Mouse (Mus musculus) liver, embryonic 16.5 days (tissue): ENCODE data around the gene Gm6592. TPM values are rescaled to one million over a fixed set of nuclear protein-coding genes. Genes with fewer than 3 reads are reported as not detected.
A peak's percentile ranks its signal among the peaks of the same experiment; 100 is the strongest.
"Not testable (repeated sequence)": the region's sequence is repeated elsewhere in the genome, so short reads cannot be mapped to it uniquely, and the experiment has no call there.

Source experiments
- ATAC-seq: fragments of 200-750 bp; cut with Nextera tagmentation; 2 replicates; pipeline ENCODE4 v1.8.0; 2017; ENCODE audit warnings: low read depth, mild to moderate bottlenecking, moderate number of reproducible peaks, moderate library complexity
- H3K27ac ChIP-seq: fragments of 300-500 bp; sonication (generic); 2 replicates; pipeline ENCODE4 v1.5.1; 2014; ENCODE audit warnings: mild to moderate bottlenecking, low read length
- H3K27me3 ChIP-seq: fragments of 300-500 bp; sonication (generic); 2 replicates; pipeline ENCODE4 v1.6.1; 2014; ENCODE audit warnings: low read depth, low read length, mixed read lengths; ENCODE audit not compliant: control insufficient read depth, insufficient read depth
- H3K36me3 ChIP-seq: fragments of 300-500 bp; sonication (generic); 2 replicates; pipeline ENCODE4 v1.6.1; 2014; ENCODE audit warnings: mild to moderate bottlenecking; ENCODE audit not compliant: control insufficient read depth, insufficient read depth
- H3K4me1 ChIP-seq: fragments of 300-500 bp; sonication (generic); 2 replicates; pipeline ENCODE4 v1.6.1; 2014; ENCODE audit warnings: low read depth, low read length, mixed read lengths; ENCODE audit not compliant: control insufficient read depth
- H3K4me2 ChIP-seq: fragments of 300-500 bp; sonication (generic); 2 replicates; pipeline ENCODE4 v1.6.1; 2014; ENCODE audit warnings: low read depth, low read length, mixed read lengths
- H3K4me3 ChIP-seq: fragments of 300-500 bp; sonication (generic); 2 replicates; pipeline ENCODE4 v1.5.1; 2014; ENCODE audit warnings: low read depth, mild to moderate bottlenecking, low read length
- H3K9ac ChIP-seq: fragments of 300-500 bp; sonication (generic); 2 replicates; pipeline ENCODE4 v1.6.1; 2014; ENCODE audit warnings: low read depth, low read length
- H3K9me3 ChIP-seq: fragments of 300-500 bp; sonication (generic); replicated peaks from 2 replicates; pipeline ENCODE4 v1.6.1; 2016; ENCODE audit warnings: low read length; ENCODE audit not compliant: control insufficient read depth
- WGBS: fragments of 180-500 bp; shearing (Covaris S2); extraction: QIAGEN DNeasy Blood & Tissue Kit; methylation state at CpG from one replicate; pipeline ENCODE4 v1.1.7; 2014; ENCODE audit not compliant: insufficient replicate concordance; 5-methylcytosine and 5-hydroxymethylcytosine counted together
- polyA plus RNA-seq: library from polyadenylated mRNA; unstranded; fragments of >200 nt; fragmentation: Nextera tagmentation; extraction: Ambion mirVana; gene quantifications from 2 replicates; pipeline ENCODE4 v1.2.1, GENCODE M21; 2015

The Gm6592 gene
- polyA plus RNA-seq, result not detected in 2 replicates

DNA sequence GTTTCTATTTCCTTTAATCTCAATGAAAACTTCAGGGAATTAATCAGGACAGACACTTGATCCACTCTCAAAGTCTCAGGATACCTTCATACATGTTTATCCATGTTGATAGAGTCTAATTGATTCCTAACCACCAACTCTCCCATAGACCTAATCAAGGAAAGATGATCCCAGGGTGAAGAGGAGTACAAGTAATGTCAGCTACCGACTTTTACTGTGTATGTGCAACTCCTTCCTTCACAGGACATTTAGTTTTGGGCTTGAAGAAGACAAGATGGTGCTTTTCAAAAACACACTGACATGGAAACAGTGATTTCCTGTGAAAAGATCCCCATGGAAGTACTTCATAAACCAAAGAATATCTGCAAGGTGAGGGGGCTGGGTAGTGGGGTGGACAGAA, at the start of gene Gm6592:
TSS of gene Gm6592 (plus strand) at position 301 of the 400 bp plus-strand sequence.
- Histone ChIP-seq H3K4me2 (no peak within 1 kb of the TSS), H3K9ac (no peak within 1 kb of the TSS), H3K27ac (no peak within 1 kb of the TSS), H3K4me3 (no peak within 1 kb of the TSS), H3K4me1 (no peaks in the 10 kb centered on the region), H3K9me3 (no peaks in the 10 kb centered on the region), H3K27me3 (no peaks in the 10 kb centered on the region), H3K36me3 (no peaks in the 10 kb centered on the region)
- WGBS, result 31% methylated on average over 1 of the region's 1 CpGs
- ATAC-seq, result no peak

GRCm38 (mm10) chrX:8803391-8803790, 40.4 kb upstream of the Gm6592 start, which contains the start of gene Ssxb5:
Gene Ssxb5, plus strand, starts transcription at chrX:8803691.
- not testable (repeated sequence) for H3K4me1 ChIP-seq, H3K36me3 ChIP-seq, H3K4me3 ChIP-seq, H3K9me3 ChIP-seq, H3K4me2 ChIP-seq, H3K27me3 ChIP-seq, ATAC-seq, H3K27ac ChIP-seq, H3K9ac ChIP-seq
- 42% methylated on average over 4 of the region's 4 CpGs for WGBS

- H3K36me3 ChIP-seq, result no peaks in the 10 kb centered on the region
- no peak overlapping the region for H3K4me3 ChIP-seq
- no peak for ATAC-seq
- no peaks in the 10 kb centered on the region for H3K27me3 ChIP-seq
- H3K4me1 ChIP-seq, result no peaks in the 10 kb centered on the region
- H3K27ac ChIP-seq, result no peak overlapping the region
- no peak overlapping the region for H3K4me2 ChIP-seq
- no peaks in the 10 kb centered on the region for H3K9me3 ChIP-seq
- H3K9ac ChIP-seq, result no peak overlapping the region
Measured at GRCm38 (mm10) chrX:8832043-8832442, 11.8 kb upstream of the Gm6592 start.

DNA sequence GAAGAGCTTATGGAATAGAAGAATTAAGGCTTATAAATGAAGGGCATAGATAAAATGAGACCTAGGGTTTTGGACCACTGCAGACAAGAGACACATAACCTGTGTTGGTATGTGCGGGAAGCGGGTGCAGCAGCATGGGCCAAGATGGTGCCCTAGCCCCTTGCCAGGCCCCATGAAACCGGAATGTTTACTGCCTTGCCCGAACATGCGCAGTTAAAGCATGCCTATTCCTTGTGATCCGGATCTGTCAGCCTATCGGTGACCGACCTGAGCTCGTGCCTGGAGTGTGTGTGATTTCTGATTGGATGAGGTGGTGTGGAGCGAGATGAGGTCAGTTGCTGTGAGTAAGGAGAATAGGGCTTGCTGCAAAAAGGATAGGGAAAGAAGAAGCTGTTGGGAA, 8.7 kb downstream of the Gm6592 start:
- no peaks in the 10 kb centered on the region for H3K36me3 ChIP-seq
- 76% methylated on average over 10 of the region's 10 CpGs for WGBS
- no peak for ATAC-seq
- no peak overlapping the region for H3K27ac ChIP-seq
- no peak overlapping the region for H3K9ac ChIP-seq
- no peak overlapping the region for H3K4me2 ChIP-seq
- no peaks in the 10 kb centered on the region for H3K9me3 ChIP-seq
- no peak overlapping the region for H3K4me3 ChIP-seq
- H3K27me3 ChIP-seq, result no peaks in the 10 kb centered on the region
- no peaks in the 10 kb centered on the region for H3K4me1 ChIP-seq

GRCm38 (mm10) chrX:8864331-8864730, 20.5 kb downstream of the Gm6592 start:
- H3K9me3 ChIP-seq, H3K9ac ChIP-seq, H3K27me3 ChIP-seq, H3K36me3 ChIP-seq, ATAC-seq, H3K27ac ChIP-seq, H3K4me1 ChIP-seq, H3K4me3 ChIP-seq, H3K4me2 ChIP-seq: not testable (repeated sequence)
- WGBS, result 10% methylated on average over 3 of the region's 3 CpGs

DNA sequence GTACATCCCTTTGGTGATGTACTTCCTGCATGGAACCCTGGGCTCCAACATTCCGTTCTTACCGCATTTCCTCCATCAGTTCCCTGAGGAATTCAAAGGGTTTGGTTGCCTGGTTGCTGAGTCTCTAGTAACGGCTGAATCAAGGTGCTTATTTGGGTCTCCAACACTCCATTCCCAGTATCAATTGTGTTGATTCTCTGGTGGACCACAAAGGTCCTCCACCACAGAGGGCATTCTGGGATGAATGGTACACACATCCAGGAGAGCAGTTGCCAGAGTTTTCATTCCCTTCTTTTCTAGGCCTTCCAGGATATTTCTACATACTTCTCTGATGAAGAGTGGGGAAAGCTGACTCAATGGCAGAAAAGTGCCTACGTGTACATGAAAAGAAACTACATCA, 30.2 kb downstream of the Gm6592 start, which contains the start of gene Gm5751:
TSS of gene Gm5751 (plus strand) at position 301 of the 400 bp plus-strand sequence.
- not testable (repeated sequence) for H3K4me2 ChIP-seq, H3K9me3 ChIP-seq, H3K27me3 ChIP-seq, H3K27ac ChIP-seq, ATAC-seq, H3K9ac ChIP-seq, H3K36me3 ChIP-seq, H3K4me3 ChIP-seq, H3K4me1 ChIP-seq
- WGBS, result 54% methylated on average over 3 of the region's 4 CpGs

DNA sequence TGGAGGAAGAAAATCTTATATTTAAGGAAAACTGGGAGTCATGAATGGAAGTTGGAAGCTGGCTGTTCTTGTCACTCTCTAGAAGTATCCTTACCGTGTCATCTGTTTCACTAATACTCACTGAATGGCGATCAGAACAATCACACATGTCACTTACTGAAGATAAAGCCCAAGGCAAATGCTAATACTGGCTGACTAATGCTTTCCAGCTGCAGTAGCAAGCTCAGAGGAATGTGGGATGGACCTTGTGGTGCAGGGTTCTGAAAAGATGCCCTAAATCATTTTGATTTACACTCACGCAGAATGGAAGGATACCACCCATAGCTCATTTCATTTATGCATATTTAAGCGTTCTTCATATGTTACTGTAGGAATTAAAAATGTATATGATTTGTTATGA, 40.5 kb downstream of the Gm6592 start:
- no peak overlapping the region for H3K27ac ChIP-seq
- WGBS, result 46% methylated on average over 4 of the region's 4 CpGs
- H3K4me1 ChIP-seq, result no peaks in the 10 kb centered on the region
- ATAC-seq, result no peak
- no peaks in the 10 kb centered on the region for H3K36me3 ChIP-seq
- H3K9ac ChIP-seq, result no peak overlapping the region
- no peak overlapping the region for H3K4me2 ChIP-seq
- no peaks in the 10 kb centered on the region for H3K9me3 ChIP-seq
- H3K4me3 ChIP-seq, result no peak overlapping the region
- no peaks in the 10 kb centered on the region for H3K27me3 ChIP-seq

DNA sequence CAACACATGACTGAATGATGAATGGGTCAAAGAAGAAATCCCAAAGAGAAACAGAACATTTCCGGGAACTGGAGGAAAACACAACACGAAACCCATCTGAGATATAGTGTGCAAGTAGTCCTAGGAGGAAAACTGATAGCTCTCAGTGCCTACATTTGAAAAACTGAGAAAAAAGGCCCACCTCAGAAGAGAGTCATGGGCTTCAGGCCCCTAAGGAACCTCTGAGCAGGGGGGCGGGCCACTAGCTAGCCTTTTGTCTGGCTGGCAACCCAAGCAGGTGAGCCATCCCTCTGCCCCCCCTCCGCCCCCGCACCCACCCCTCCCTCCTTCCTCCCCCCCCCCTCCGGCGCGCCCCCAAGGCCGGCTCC, 48.2 kb downstream of the Gm6592 start:
- 53% methylated on average over 4 of the region's 9 CpGs for WGBS
- no peak for ATAC-seq
- H3K4me3 ChIP-seq, result no peak overlapping the region; the same call in 1 of the 2 replicates

GRCm38 (mm10) chrX:8892343-8893155, 48.8 kb downstream of the Gm6592 start, which contains the start of gene B630019K06Rik:
Gene B630019K06Rik, plus strand, starts transcription at chrX:8892382.
- no peaks in the 10 kb centered on the region for H3K4me1 ChIP-seq
- H3K27me3 ChIP-seq, result peaks cover 26% of the 10 kb centered on the region
- ATAC-seq, result peak; percentile 86
- H3K4me2 ChIP-seq, result peak within 1 kb of the TSS; percentile 49
- H3K4me3 ChIP-seq, result peak within 1 kb of the TSS; percentile 48
- no peak within 1 kb of the TSS for H3K9ac ChIP-seq
- no peaks in the 10 kb centered on the region for H3K36me3 ChIP-seq
- H3K27ac ChIP-seq, result no peak within 1 kb of the TSS
- H3K9me3 ChIP-seq, result no peaks in the 10 kb centered on the region
- WGBS, result 19% methylated on average over 78 of the region's 95 CpGs

More for the DNA sequence above, 48.2 kb downstream of the Gm6592 start:
- Histone ChIP-seq H3K4me1 (no peaks in the 10 kb centered on the region), H3K36me3 (no peaks in the 10 kb centered on the region), H3K9ac (no peak overlapping the region), H3K4me2 (peak overlapping the region; percentile 49; the same call in 1 of the 2 replicates), H3K27me3 (peaks cover 26% of the 10 kb centered on the region), H3K27ac (no peak overlapping the region), H3K9me3 (no peaks in the 10 kb centered on the region)
